Mouse (Mus musculus): ENCODE measurements at regions not wholly inside any gene's neighbourhood (a gene's known extent, or its start where the extent isn't known, plus 50 kb on each side); places are given as distances from the start of the nearest gene placed in this dataset.
A peak's percentile ranks its signal among the peaks of the same experiment; 100 is the strongest.

DNA sequence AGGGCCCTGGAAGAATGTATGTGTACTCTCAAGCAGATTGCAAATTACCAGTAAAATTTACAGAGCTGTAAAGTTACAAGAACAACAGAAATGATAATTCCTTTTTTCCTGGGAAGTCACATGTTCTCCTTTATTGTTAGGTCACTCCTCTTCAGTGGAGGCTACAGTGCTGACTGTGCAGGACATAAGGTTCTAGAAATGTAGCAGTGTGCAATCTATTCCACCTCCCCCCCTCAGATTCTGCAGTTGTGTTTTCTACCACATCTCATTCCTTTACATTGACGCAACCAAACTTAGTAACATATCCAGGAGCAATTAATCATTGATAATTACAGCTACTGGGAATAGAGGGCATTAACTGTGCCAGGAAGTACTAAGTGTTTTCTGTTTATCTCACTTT is 385.3 kb upstream of the Tnc start:
- DNase-seq (ENCODE audit: extremely low spot score, low spot score): no peak

DNA sequence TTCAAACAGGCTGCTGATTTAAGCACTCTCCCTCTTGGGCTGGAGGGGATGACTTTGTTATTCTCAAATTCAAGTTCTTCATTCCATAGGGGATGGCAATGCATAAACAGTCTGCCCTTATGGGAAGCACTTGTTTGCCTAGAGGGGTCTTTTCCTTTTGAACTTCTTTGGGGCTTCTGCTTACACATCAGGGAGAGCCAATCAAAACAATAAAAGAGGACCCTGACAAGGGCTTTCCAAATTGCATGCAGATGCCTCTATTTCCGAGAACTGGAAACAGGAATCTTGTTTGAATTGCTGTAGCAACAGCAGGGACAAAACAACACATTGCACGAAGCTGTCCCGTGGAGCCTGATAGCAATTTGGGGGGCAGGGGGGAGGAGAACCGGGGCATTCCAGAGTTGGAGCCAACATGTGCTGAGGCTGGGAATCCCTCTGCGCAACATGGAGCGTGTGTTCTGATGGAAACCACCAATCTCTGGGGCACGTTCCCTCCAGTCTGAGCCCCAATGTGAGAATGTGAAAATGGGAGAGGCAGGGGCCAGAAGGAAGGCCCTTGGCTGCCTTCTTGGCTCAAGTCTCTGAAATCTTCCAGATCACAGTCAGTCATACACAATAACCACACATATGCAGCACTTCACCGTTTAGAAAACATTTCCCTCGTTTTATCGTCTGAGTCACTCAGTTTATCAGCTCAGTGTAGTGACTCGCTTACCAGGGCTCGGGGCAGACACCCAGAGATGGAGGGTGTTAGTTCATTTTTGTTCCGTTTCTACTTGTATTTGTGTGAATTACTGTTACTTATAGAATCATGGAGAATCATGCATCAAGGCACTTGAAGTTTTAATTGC is 391.2 kb upstream of the Tnc start:
- DNase-seq (ENCODE audit: extremely low spot score, low spot score): no peak

DNA sequence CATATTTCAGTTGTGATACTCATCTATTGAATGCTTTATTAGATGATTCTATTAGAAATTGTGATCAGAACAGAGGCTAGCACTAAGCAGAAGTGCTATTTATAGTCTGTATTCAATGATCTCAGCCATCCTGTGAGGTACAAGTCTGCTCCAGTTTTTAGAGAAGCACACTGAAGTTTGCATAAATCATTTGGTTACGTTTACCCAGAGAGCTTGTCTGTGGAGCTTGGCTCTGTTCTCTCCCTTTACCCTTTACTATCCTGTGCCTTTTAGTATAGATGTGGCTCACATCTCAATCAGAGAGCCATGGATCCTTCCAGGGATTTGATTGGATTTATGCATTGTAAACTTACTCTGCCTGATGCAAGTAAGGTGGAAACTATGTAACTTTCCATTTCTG is 404.6 kb upstream of the Tnc start:
- no peak for DNase-seq (ENCODE audit: extremely low spot score, low spot score)

DNA sequence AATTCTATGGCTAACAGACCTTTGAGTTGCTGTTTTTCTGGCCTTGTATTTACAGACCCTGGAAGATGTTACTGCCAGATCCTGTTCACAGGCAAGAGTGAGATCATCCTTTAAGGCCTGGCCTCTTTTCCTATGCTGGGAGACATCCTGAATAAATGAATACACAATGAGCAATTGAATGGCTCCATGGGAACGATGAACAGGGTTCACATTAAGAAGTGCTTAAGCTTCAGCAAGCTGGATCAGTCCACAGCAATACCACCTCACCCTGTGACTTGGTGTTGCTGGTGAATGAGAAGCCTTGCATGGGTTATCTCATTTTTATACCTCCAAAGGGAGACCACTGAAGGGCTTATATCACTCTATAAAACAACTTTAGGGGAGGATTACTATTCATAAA is 405.1 kb upstream of the Tnc start:
- no peak for DNase-seq (ENCODE audit: extremely low spot score, low spot score)

DNA sequence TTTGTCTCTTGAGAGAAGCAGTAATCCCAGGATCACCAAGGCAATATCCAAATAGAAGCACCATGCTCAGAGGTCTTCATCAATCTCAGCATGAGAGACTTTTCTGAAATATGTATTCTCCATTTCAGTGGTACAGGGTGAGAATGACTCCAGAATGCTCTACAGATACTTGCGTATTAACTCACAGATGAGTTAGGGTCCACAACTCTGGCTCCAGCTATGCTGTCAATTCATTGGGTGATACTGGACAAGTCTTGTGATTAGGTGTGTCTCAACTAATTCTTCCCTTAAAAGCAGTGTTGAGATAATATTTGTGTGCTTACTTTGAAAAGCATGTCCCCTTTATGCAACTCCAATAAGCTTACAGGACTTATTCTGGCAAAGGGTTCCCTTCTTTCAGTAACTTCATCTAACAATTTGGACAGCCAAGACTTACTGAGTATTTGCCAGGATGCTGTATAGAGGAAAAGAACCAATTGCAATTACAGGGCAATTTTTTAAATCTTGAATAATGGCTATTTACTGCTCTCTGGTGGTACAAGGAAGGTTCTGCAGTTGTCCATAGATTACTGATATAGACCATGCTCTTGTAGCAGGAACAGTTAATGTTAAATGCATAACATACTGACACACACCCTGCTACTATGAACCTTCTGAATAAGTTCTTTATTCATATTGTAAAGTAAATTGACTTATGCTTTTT is 445.6 kb upstream of the Tnc start:
- DNase-seq (ENCODE audit: extremely low spot score, low spot score): no peak

DNA sequence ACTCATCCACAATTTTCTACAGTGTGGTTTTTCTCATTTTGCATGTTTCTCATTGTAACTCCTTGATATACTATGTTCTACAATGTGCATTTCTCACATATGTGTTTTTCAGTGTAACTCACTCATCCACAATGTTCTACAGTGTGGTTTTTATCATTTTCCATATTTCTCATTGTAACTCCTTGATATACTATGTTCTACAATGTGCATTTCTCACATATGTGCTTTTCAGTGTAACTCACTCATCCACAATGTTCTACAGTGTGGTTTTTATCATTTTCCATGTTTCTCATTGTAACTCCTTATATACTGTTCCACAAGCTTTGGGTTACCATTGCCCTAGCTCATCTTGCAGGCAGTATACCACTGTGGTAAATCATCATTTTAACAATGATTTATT is 450.9 kb upstream of the Tnc start:
- DNase-seq (ENCODE audit: extremely low spot score, low spot score): peak; percentile 15

DNA sequence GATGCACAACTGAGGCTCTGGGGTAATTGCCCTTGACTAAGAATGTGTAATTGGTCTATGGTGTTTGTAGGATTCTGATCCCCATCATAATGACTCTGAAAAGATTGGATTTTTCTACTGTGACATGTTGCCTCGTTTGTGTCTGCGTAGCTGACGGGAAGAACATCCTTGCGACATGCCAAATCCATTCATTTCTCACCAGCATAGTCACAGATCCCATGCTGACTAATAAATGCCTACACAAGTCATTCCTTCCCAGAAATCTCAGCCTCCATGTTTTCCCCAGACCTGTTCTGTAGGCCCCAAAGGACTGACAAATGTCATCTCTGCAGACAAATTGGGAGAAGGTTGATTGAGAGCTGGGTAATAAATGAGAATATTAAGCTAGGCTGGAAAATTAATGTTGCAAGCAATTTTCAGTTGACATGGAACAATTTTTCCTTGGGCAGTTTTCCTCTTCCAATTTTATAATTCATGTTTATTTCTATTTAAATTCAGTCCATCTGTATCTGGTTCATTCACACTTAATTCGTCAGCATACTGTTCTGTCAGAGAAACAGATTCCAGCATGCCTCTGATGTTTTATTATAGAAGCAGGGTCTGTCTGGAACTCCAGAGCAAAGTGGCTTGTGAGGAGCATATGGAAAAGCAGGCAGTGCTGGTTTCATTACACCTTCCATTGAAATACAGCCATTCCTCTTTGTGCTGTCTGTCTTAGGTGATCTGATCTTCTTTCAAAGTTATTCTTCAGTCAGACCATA is 454.0 kb upstream of the Tnc start:
- DNase-seq (ENCODE audit: extremely low spot score, low spot score): no peak

DNA sequence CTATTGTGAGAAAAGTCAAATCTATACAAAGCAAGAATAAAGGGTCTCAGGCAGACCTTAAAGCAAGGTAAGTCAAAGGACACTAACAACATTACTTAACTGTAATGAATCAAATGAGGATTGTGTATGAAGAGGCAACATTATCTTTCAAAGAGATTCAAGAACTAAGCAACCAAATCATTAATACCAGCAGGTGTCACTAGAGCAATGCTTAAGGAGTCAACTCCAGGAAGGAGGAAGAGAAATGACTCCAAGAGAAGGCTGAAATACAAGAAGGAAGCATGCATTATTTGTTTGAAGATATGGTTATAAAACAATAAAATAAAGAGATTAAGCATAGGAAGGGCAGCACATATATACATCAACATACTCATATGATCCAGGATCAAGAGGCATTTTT is 475.1 kb upstream of the Tnc start:
- no peak for DNase-seq (ENCODE audit: extremely low spot score, low spot score)

DNA sequence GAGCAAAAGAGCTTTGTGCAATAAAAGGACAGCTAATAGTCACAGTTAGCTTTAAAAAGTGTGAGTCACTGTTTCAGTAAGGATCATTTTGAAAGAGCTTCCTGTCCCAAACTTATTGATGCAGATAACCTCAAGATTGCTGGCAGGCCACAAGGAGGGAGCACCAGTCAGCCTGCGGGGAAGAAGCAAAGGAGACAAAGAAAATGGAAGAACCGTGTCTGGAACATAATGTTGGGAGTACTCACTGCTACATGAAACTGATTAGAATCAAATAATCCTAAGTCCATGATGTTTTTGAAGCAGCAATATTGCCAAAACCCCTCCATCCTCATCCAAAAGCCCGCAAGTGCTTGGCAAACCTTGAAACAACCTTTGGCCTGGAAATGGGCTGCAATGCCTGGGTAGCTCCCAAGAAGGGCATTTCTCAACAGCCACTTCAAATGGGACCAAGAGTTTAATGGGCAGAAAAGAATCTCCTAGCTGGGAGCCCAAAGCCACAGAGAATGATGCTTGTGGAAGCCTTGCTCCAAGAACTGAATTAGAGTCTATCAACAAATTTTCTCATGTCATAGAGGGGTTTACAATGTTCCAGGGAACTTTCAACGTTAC is 481.0 kb upstream of the Tnc start:
- no peak for DNase-seq (ENCODE audit: extremely low spot score, low spot score)

DNA sequence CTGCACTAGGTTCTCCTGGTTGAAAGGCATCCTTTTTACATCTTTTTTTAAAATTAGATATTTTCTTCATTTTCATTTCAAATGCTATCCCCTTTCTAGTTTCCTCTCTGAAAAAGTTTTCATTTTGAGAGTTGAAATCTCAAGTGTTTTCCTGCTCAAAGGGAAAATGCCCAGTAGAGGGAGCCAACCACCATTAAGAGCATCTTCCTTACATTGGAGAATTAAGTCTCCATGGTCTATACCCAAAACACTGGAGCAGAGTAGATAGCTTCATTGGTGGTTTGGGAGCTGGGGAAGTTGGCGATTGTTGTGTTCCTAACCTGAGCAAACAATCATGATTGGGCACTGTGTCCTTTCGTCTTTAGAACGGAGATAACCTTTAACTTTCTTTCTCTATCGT is 483.8 kb upstream of the Tnc start:
- DNase-seq (ENCODE audit: extremely low spot score, low spot score): peak; percentile 16

DNA sequence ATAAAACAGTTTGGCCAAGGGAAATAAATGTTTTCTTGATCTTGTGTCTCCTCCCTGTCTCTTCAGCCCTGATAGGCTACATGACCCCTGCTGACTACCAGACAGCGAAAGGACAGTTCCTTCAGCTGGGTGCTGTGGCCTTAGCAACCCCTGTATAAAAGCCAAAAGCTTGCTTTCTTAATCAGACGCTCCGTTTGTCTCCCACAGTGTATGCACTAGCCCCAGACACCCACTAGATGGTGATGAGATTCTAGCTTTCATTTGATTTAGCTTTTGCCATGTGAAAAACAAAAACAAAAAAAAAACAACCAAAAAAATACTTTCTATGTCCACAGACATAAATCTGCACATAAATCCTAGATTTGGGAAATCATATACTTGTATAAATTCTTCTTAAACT is 486.2 kb upstream of the Tnc start:
- DNase-seq (ENCODE audit: extremely low spot score, low spot score): no peak

DNA sequence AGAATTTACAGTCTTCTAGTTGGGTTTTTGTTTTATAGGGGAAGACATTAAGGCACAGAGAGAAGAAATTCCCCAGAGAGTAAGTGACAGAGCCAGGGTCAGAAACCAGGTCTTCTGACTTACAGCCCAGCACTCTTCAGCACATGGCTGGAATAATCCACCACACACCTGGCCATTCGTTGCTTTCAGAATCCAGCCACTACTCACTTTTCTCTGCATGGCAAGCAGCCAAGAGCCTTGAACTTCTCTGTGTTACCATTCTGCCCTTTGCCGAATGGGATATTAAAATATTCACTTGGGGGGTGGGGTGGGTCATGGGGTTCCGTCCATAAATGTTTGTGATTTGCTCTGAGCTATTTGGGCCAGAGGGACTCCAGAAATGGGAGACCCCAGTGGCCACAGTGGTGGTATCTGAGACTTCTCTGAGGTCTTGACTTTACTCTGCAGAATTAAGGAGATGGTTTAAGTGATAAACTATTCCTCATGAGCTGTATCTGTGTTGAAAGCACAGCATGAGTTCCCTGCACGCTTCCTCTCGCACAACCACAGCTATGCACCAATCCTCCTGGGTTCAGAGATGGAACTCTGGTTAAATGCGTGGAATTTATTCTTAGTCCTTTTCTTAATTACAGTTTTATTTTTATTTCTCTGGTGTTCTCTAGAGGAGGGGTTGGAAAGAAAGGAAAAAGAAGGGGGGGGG is 488.9 kb upstream of the Tnc start:
- no peak for DNase-seq (ENCODE audit: extremely low spot score, low spot score)

DNA sequence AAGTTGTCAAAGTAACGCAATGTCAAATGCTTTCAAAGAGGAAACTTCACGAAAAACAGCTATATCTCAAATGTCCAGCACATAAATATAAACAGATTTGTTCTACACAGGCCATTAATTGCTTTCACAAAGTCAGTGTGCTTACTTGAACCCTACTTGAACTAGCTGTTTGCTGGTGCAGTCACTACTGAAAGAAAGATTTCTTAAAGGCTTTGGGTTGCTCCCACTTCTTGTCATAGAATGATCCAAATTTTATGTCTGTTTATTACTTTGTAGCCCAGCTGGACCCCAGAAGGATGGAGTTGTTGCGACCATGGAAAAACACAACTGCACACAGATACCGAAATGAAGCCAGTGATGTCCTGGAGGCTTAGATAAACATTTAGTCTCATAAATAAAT is 491.2 kb upstream of the Tnc start:
- DNase-seq (ENCODE audit: extremely low spot score, low spot score): no peak

DNA sequence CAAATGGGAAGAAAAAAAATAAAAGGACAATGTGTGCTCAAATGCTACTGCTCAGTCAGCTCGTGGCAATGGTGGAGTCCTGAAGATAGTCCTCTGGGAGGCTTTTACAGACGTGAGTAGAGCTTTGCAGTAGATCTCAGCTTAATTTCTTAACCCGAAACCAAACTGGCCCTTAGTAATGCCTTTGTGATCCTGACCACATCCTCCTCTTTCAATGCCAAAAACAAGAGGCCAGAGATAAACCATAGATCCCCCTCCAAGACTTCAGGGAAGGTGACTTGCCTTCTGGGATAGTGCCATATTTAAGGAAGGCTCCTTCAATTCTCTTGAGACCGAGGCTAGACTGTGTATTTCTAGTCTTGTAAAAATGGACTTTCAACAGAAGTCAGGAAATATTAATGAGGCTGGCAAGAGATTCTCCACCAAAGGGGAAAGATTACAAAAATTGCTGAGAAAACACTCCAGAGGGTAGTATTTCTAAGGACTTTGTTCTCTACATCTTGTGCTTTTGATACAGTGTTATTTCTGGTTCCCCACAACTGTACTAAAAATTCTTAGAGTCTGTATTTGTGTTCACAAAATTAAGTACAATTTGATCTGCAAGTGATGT is 497.9 kb upstream of the Tnc start:
- DNase-seq (ENCODE audit: extremely low spot score, low spot score): no peak

DNA sequence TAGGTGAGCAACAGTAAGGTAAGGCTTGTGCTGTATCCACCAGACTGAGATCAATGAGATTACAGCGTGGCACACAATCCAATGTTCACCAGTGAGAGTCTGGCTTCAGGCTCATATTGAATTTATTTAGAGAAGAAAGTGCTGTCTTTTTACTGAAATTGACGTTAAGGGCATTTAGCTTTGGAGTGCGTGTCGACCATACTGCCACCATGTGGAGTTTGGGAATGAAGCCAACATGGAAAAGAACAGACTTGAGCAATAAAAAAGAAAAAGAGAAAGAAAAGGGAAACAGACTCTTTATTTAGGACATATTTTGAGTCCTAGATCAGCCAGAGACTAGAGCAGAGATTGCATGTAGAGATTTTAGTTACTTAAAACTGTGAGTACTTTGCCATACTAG is 499.6 kb upstream of the Tnc start:
- no peak for DNase-seq (ENCODE audit: extremely low spot score, low spot score)

DNA sequence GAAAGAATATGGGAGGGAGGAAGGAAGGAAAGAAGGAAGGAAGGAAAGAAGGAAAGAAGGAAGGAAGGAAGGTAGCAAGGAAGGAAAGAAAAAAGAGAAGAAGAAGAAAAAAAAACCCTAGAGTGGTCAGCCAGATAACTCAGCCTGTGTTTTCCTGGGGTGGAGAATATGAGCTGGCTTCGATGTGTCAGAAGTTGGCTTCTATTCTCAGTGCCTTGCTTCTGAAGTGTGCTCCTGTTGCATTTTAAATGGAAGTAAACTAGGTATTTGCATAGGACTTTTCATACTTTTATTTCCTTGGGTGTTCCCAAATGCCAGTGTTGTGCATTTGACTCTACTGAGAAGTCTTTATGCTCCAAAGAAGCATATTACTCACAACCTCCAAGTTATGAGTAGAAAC is 515.7 kb upstream of the Tnc start:
- DNase-seq (ENCODE audit: extremely low spot score, low spot score): no peak

DNA sequence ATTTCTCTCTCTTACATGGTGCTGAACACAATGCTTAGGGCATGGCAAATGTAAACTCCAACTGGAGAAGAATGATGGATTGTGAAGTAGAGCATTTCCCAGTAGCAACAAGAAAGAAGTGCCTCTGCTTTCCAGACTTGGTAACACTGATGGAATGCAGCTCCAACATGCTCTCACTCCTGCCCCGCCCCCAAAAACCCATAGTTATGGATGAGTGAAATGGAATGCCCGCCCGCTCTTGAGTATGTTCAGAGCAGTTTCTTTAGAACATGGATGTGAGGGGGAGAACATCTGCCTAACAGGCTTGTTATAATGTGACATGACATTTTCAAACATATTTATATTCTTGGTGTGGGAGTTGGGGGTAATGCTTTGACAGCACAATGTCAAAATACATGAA is 517.2 kb upstream of the Tnc start:
- DNase-seq (ENCODE audit: extremely low spot score, low spot score): no peak

DNA sequence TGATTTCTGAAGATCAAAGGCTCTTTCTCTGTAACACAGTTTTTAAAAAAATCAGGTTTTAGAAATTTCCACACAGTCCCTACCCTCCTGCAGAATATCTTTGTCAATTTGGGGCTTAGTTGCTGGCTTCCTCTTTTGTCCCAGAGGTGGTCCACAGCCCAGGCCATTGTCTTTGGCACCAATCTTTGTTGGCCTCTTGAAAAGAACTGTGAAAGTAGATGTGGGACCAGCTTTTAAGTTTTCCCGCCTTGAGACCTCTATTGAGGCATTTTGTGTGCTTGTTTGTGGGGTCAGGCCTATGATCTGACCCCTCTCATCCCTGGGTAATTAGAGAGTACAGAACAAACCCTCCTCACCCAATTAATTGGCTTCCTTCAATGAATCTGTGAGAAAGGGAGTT is 523.9 kb upstream of the Tnc start:
- DNase-seq (ENCODE audit: extremely low spot score, low spot score): no peak

DNA sequence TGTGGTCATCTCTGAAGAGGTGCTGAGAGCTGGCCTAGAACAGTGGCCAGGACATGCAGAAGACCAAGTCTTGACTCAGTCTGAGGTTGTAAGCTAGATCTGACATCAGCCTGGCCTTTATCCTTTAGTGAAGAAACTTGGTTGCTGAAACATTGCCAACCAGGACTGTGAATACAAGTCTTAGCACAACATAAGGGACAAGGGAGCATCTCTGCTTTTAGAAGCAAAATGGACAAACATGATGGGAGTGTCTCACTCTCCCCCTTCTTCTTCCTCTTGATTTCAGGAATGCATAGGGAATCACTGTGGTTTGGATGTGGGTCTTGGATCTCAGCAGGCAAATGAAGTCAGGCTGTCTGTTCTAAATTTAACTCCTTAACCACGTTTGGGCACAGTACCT is 529.1 kb upstream of the Tnc start:
- no peak for DNase-seq (ENCODE audit: extremely low spot score, low spot score)

DNA sequence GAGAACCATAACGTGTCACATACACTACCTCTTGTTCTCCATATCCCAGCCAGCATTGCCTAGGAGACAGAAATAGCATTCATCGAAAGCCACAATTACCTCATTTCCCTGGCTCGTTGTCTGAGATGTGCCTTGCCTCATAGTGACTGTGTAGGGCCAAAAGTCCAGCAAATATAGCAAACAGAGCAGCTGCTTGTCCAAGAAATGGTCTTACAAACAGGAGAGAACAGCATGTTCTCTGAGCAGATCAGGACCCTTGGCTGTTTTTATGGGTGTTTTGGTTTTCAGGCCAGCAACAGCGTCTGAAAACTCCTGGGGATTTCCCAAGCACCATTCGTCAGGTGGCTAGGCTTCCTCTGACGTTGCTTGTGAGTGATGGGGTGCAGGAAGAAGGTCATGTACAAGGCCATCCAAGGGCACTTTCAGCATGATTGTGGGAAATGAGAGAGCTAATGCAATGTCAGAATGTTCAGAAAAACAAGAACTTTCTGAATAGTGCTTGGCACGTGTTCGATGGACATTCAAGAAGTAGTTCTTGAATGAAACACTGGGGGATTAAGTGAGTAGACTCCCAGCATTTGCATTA is 528.9 kb upstream of the Pappa start:
- no peak for DNase-seq (ENCODE audit: extremely low spot score, low spot score)

DNA sequence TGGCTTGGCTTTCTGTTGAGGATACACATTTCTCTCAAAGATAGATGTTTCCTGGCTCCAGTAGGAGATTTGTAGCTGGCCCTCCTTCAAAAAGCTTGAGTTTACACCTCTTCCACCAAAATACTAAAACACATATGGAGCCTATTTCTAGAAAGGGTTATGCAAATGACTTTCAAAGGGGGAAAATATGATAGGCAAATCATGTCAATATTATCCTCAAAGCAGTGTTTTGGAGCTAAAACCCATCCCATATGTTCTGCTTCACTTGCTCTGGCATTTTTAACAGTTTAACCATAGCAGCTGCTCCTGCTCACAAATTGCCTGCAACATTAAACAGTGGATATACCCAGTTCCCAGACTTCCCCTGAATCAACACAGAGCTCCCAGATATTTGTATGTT is 525.5 kb upstream of the Pappa start:
- DNase-seq (ENCODE audit: extremely low spot score, low spot score): no peak

Data from neural tube, embryonic 10.5 days (tissue).